Mouse (Mus musculus): ENCODE measurements at regions not wholly inside any gene's neighbourhood (a gene's known extent, or its start where the extent isn't known, plus 50 kb on each side); places are given as distances from the start of the nearest gene placed in this dataset.

DNA sequence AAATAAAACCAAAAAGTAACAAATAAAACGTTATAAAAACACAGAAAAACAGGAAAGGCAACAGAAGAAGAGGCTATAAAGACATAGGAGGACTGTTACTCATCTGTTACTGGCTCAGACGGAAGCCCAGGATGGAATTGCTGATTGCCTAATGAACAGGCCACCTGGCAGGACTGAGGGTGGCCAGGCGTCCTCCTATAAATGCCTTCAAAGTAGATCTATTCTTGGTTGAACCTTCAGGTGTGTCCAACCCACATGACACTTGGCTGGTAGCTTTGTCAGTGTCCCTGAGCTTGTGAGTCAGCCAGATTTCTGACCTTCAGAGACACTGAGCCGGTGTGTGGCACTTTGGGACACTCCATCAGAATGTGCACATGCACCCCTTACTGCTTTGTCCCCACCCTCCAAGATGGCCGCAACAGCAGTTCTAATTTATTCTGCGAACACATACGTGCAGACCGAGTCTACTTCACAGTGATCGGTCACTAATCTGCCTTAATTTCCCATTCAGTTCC is 222.5 kb upstream of the Runx1 start:
- DNase-seq: no peak

DNA sequence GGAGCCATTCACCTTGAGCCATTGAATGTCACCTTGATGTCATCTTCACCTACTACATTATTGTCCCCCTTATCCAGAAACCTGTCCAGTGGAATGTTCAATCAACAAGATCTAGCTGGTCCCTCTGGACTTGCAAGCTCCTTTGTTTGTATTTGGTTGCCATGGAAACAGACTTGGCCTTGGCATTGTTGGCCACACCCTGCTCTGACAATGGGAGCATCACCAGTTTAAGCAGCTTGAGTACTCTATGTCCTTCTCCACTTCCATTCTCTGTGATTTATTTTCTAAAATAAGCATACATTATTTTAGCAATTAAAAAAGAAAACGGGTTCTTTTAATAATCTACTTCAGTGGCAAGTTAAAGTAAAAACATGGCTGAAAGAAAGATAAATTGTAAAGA is 221.6 kb upstream of the Runx1 start:
- DNase-seq: no peak

GRCm38 (mm10) chr16:93046221-93046620 is 220.3 kb upstream of the Runx1 start:
- no peak for DNase-seq

DNA sequence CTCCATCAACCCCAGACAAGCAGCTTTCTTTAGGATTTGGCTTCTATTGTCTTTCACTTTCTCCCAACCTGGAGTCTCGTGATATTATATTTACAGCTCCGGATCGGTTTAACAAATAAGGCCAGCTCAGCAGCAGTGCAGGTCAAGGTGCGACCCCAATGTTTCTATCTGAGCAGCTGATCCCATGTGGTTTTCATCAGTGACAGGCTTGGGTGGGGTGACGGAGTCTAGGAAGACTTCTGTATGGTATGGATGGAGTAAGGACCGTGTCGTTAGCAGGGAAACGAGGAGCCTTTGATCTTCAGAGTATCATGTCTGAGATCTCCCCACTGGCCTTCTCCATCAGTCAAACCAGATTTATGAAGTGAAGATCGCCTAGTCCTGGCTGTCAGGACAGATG is 217.4 kb upstream of the Runx1 start:
- no peak for DNase-seq

GRCm38 (mm10) chr16:93042941-93043340 is 217.0 kb upstream of the Runx1 start:
- no peak for DNase-seq

- DNase-seq: no peak
These were observed 216.5 kb upstream of the Runx1 start for GRCm38 (mm10) chr16:93042491-93042890.

DNA sequence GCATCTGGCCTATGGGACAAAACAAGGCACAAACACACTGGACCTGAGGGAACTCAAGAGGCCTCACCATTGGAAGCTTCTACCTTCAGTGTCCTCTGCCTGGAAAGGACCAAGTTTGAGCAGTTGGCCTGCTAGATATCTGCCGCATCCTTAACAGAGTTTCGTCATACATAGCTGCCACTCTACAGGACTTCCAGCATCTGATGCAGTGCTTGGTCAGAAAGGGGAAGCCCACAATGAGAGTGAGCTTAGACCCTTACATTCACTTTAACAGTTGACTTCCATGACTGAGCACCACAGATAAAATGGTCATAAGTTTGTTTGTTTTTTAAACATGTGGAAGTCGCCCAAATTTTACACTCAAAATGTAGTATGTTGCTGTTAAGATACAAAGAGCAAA is 215.9 kb upstream of the Runx1 start:
- no peak for DNase-seq

GRCm38 (mm10) chr16:93041399-93041798 is 215.4 kb upstream of the Runx1 start:
- DNase-seq: no peak

DNA sequence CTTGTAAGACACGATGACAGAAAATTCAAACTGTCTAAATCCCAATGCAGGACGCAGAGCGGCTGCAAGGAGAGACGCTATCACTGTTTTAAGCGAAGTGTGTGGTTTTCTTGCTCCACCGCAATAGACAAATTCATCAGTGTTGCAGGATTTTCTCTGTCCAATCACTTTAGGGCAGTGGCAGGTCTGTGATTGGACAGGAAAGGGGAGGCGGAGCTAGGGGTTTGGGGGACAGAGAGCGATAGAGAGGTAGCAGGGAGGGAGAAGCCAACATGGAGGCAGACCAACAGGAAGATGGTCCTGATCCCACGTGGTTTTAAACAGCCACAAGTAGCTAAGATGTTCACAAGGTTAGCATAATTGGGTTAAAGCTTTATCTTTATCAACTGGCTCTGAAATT is 209.7 kb upstream of the Runx1 start:
- no peak for DNase-seq

DNA sequence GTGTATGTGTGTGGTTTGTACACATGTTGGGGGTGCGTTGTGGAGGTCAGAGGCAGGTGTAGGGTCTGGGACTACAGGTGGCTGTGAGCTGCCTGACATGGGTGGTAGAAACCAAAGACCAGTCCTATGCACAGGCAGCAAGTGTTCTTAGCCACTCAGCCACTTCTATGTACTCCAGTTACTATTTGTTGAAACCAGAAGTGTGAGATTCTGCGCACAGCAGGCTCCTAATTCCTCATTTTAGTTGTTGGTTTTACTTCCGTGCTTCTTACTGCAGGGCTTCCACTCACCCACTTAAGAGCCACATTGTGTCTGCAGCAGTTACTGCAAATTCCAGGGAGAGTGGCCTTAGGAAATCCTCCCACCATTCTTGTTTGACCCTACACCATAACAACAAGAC is 208.0 kb upstream of the Runx1 start:
- no peak for DNase-seq

GRCm38 (mm10) chr16:93031624-93032023 is 205.7 kb upstream of the Runx1 start:
- DNase-seq: no peak

- no peak for DNase-seq
These were observed 202.7 kb upstream of the Runx1 start for GRCm38 (mm10) chr16:93028640-93029039.

GRCm38 (mm10) chr16:93028016-93028415 is 202.1 kb upstream of the Runx1 start:
- no peak for DNase-seq

DNA sequence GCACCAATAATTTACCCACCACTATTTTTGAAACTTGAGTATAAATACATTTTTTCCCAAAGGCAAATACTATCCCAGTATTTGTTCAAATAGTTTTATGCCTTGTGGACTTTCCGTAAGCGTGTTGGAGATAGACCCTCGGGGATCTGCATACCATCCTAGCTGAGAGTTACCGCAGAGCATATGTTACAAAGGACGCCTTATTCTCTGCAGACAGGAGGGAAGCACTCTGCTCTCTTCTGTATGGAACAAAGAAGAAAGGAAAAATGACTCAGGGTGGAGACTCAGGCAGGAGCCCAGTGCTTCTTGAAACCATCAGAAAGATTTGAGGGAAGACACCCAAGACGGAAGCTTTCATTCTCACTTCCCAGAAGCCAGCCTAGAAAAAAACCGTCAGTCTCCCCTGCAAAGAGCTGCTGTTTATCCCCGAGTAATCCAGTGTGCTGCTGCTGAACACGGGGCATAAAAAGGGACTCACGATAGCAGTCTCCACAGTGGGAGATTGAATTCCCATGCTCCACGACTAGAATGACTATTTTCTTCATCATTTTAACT is 200.2 kb upstream of the Runx1 start:
- DNase-seq: no peak

DNA sequence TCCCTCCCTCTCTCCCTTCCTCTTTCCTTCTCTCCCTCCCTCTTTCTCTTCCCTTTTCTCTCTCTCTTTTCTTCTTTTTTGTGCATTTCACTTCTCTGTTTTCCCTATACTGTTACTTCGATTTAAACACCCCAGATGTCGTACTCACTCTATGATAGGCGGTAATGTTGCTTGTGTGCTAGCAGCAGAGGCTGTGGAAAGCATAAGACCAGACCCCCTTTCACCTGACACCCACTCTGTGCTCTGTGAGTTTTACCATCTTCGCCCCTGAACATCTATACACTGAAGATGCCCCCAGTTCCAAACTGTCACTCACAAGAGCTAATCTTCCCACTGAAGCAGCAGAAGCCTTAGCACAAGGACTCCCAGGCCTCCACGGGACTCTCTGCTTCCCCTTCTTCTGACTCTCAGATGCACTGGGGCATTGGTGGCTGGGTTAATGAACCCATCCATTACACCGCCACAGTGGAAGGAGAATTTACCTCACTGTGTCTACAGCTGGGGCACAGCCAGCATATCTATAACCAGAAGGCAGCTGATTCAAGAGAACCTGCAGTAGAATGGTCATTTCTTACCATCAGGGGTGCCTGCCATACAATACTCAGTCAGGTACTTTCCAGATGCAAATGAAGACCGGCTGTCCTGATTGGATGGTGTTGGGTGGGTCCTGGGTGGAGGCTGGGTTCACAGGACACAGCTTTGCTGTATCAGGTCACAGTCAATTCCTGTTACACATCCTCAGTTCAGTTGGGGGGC is 194.0 kb upstream of the Runx1 start:
- no peak for DNase-seq

DNA sequence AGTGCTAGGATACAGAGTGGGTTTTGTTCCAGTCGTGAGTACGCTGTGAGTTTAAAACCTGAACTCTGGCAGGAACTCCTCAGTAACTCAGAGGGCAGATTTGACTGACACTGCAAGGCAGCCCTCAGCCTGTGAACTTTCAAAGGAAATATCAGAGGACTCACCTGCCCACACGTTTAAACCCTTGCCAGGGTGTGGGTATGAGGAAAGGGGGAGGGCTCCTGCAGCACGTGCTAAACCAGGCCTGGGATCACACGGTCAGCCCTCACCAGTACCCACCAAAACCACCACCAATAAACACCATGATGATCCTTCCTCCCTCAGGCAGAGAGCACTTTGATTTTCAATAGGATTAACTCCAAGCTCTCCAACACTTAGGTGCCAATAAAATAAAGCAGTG is 192.8 kb upstream of the Runx1 start:
- no peak for DNase-seq

- no peak for DNase-seq
These were observed 191.1 kb upstream of the Runx1 start for GRCm38 (mm10) chr16:93017025-93017424.

- DNase-seq: no peak
These were observed 189.7 kb upstream of the Runx1 start for GRCm38 (mm10) chr16:93015636-93016035.

GRCm38 (mm10) chr16:93014991-93015390 is 189.0 kb upstream of the Runx1 start:
- no peak for DNase-seq

DNA sequence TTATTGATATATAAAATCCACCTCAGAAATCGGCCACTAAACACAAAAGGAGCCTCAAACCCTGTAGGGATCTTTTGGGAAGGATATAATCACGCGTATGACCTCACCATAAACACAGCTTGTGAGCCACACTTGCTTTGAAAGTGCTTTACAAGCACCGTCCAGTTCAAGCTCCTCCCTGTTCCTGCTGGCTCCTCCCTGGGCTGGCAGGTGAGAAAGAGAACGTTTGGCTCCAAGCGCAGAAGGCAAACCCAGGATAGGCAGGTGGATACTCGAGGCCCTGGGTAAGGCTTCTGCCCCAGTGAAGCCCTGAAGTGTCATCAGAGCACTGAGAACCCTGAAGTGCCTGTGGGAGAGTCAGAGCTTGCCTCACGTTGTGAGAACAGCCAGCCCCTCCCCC is 187.9 kb upstream of the Runx1 start:
- DNase-seq: no peak

- DNase-seq: no peak
These were observed 187.3 kb upstream of the Runx1 start for GRCm38 (mm10) chr16:93013256-93013655.

GRCm38 (mm10) chr16:93011474-93011873 is 185.5 kb upstream of the Runx1 start:
- DNase-seq: no peak

GRCm38 (mm10) chr16:93006321-93006984 is 180.5 kb upstream of the Runx1 start:
- no peak for DNase-seq

- no peak for DNase-seq
These were observed 179.5 kb upstream of the Runx1 start for GRCm38 (mm10) chr16:93005470-93005869.
